Mouse (Mus musculus) hindbrain, embryonic 16.5 days (tissue): ENCODE data around the gene Gm10306. TPM values are rescaled to one million over a fixed set of nuclear protein-coding genes. Genes with fewer than 3 reads are reported as not detected.

Source experiments
- ATAC-seq: fragments of 200-750 bp; cut with Nextera tagmentation; 2 replicates; pipeline ENCODE4 v1.8.0; 2017; ENCODE audit warnings: moderate TSS enrichment, moderate library complexity
- H3K27ac ChIP-seq: fragments of 300-500 bp; sonication (generic); 2 replicates; pipeline ENCODE4 v1.5.1; 2014; ENCODE audit warnings: low read depth, mild to moderate bottlenecking, control low read depth, low read length, moderate library complexity
- H3K27me3 ChIP-seq: fragments of 300-500 bp; sonication (generic); replicated peaks from 2 replicates; pipeline ENCODE4 v1.6.1; 2014; ENCODE audit warnings: low read length; ENCODE audit not compliant: control insufficient read depth, insufficient read depth
- H3K36me3 ChIP-seq: fragments of 300-500 bp; sonication (generic); 2 replicates; pipeline ENCODE4 v1.6.1; 2014; ENCODE audit warnings: mild to moderate bottlenecking, low read length, moderate library complexity, mixed read lengths; ENCODE audit not compliant: control insufficient read depth, insufficient read depth
- H3K4me1 ChIP-seq: fragments of 300-500 bp; sonication (generic); 2 replicates; pipeline ENCODE4 v1.6.1; 2014; ENCODE audit warnings: low read depth, low read length; ENCODE audit not compliant: control insufficient read depth, insufficient read depth
- H3K4me2 ChIP-seq: fragments of 300-500 bp; sonication (generic); 2 replicates; pipeline ENCODE4 v1.6.1; 2014; ENCODE audit warnings: mild to moderate bottlenecking, low read length, control low read depth, moderate library complexity
- H3K4me3 ChIP-seq: fragments of 300-500 bp; sonication (generic); 2 replicates; pipeline ENCODE4 v1.5.1; 2014; ENCODE audit warnings: mild to moderate bottlenecking, low read length, control low read depth, moderate library complexity
- H3K9ac ChIP-seq: fragments of 300-500 bp; sonication (generic); 2 replicates; pipeline ENCODE4 v1.6.1; 2014; ENCODE audit warnings: low read depth, mild to moderate bottlenecking, control low read depth, low read length, moderate library complexity
- H3K9me3 ChIP-seq: fragments of 300-500 bp; sonication (generic); 2 replicates; pipeline ENCODE4 v1.6.1; 2014; ENCODE audit warnings: mild to moderate bottlenecking, low read length, moderate library complexity; ENCODE audit not compliant: control insufficient read depth
- WGBS: fragments of 180-500 bp; shearing (Covaris S2); extraction: QIAGEN DNeasy Blood & Tissue Kit; methylation state at CpG from one replicate; pipeline ENCODE4 v1.1.7; 2014; 5-methylcytosine and 5-hydroxymethylcytosine counted together
- polyA plus RNA-seq: library from polyadenylated mRNA; unstranded; fragments of >200 nt; fragmentation: Nextera tagmentation; extraction: Ambion mirVana; gene quantifications from 2 replicates; pipeline ENCODE4 v1.2.1, GENCODE M21; 2015

Gene Gm10306
- polyA plus RNA-seq, 1 experiment from 2014 or later = not detected

DNA sequence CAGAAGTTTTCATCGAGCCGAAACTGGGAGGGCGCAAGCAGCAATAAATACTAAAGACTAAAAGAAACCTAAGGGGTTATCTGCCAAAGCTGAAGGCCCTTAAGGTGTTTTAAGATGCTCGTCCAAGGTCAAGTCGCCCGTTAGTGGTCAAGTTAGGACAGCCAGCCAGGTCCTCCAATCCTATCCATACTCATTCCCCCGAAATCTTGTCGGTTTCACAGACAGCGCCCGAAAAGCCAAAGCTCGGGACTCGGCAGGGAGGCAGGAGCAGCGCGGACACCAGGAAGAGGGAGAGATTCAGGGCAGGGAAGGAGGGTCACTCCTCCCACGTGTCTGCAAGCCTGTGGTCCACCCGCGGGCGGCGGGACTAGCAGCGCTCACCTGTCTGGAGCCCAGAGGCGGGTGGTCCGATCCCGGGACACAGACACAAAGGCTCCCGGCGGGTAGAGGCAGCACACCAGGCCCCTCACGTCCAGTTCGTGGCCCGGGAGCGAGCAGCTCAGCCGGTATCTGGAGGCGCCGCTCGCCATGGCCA, 46.2 kb downstream of the Gm10306 start:
- no peaks in the 10 kb centered on the region for H3K36me3 ChIP-seq
- peak overlapping the region; percentile 95 for H3K27ac ChIP-seq
- under 1% methylated on average over 33 of the region's 33 CpGs for WGBS
- peak overlapping the region; percentile 97 for H3K4me3 ChIP-seq
- no peak for ATAC-seq
- H3K27me3 ChIP-seq = no peaks in the 10 kb centered on the region
- H3K9me3 ChIP-seq = no peaks in the 10 kb centered on the region
- H3K4me1 ChIP-seq = peaks cover 15% of the 10 kb centered on the region
- peak overlapping the region; percentile 94 for H3K9ac ChIP-seq
- peak overlapping the region; percentile 84 for H3K4me2 ChIP-seq

DNA sequence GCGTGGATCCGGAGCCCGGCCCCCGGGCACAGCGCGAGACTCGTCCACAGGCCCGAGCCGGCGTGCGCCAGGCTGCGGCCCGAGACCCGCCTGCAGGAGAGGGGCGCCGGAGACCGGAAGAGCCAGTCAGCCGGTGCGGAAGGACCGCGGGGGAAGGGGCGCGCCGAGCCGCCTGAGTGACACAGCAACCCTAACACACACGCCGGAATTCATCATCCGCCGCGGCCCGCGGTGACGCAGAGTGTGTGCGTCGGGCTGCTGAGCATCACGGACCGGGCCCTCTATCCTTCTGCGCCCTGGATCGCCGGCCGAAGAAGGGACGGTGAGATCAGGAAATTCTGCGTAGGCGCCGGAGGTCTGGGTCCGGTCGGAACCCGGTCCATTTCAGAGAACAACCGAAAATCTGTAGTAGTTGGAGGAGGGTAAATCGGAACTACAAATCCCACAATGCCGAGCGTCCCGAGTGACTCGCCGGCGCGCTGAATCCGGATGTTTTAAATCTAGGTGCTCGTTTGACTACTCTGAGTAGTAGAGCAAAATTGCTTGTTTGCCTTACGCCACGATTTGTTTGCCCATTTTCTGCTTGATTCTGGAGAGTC, 46.8 kb downstream of the Gm10306 start, which contains the start of gene Plaa:
TSS of gene Plaa (minus strand) at position 214 of the 599 bp plus-strand sequence.
- WGBS = under 1% methylated on average over 60 of the region's 61 CpGs
- peak; percentile 100 for ATAC-seq
- Histone ChIP-seq H3K4me3 (peak within 1 kb of the TSS; percentile 97), H3K27ac (peak within 1 kb of the TSS; percentile 95), H3K4me2 (peak within 1 kb of the TSS; percentile 84), H3K9ac (peak within 1 kb of the TSS; percentile 94), H3K4me1 (peaks cover 15% of the 10 kb centered on the region), H3K9me3 (no peaks in the 10 kb centered on the region), H3K27me3 (no peaks in the 10 kb centered on the region), H3K36me3 (no peaks in the 10 kb centered on the region)

DNA sequence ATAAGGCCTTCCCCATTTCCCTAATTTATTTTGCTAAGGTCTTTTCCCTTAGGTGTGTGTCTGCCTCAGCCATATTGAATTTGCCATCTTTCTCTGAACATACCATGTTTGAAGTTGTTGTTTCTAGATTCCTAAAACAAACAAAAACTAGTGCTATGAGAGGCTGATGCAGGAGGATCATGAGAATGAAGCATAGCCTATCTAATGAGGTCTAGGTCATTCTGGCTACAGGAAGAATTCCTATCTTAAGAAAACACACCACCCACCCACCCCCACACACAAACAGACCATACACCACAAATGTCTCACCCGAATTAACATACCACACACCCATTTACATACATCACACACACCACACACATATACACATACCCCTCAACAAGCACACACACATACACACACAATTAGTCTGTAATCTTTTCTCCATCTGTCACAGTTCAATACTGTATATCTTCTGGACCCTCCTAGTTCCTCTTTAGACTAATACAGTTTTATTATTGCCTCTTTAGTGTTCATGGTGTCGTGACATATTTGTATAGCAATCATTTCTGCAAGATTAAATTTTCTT, 48.2 kb downstream of the Gm10306 start:
- H3K9ac ChIP-seq = no peak overlapping the region
- H3K36me3 ChIP-seq = no peaks in the 10 kb centered on the region
- H3K4me2 ChIP-seq = no peak overlapping the region
- H3K27ac ChIP-seq = no peak overlapping the region
- ATAC-seq = no peak
- no peaks in the 10 kb centered on the region for H3K9me3 ChIP-seq
- H3K27me3 ChIP-seq = no peaks in the 10 kb centered on the region
- 91% methylated on average over 2 of the region's 2 CpGs for WGBS
- peaks cover 15% of the 10 kb centered on the region for H3K4me1 ChIP-seq
- H3K4me3 ChIP-seq = no peak overlapping the region

DNA sequence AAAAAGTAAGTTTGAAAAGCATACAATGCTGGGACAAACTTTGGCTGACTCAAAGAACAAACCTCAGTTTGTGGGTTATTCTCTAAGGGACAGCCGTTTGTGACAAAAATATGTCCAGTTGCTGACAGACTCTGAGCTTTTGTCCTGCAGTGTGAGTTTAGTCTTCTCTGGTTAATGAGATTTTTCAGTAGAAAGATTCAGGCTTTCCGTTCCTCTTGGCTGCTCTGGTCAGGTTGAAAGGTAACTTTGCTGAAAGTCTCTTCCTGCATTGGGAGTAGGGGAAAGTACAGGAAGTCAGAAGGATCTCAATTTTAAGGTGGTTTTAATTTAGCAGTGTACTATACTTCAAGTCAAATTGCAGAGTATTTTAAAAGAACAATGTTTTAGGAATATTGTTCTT, 49.2 kb downstream of the Gm10306 start:
- ATAC-seq = no peak
- H3K9me3 ChIP-seq = no peaks in the 10 kb centered on the region
- H3K27me3 ChIP-seq = no peaks in the 10 kb centered on the region
- peaks cover 13% of the 10 kb centered on the region for H3K4me1 ChIP-seq
- H3K27ac ChIP-seq = no peak overlapping the region
- WGBS = 95% methylated on average over 2 of the region's 2 CpGs
- H3K4me2 ChIP-seq = no peak overlapping the region
- no peaks in the 10 kb centered on the region for H3K36me3 ChIP-seq
- H3K9ac ChIP-seq = no peak overlapping the region
- H3K4me3 ChIP-seq = no peak overlapping the region

Other genes starting within 250 kb of the Gm10306 start
- gene Caap1, start 250 bp downstream of the Gm10306 start, polyA plus RNA-seq = 13.7 and 13.9 TPM in 2 replicates
- gene Plaa, start 46.7 kb downstream of the Gm10306 start, polyA plus RNA-seq = 66.8 and 68.4 TPM in 2 replicates
- gene Ift74, start 57.9 kb downstream of the Gm10306 start, polyA plus RNA-seq = 20.4 and 21.9 TPM in 2 replicates
- gene Lrrc19, start 93.6 kb downstream of the Gm10306 start, polyA plus RNA-seq = 0.21 and 0.22 TPM in 2 replicates
- gene Tek, start 182.7 kb downstream of the Gm10306 start, polyA plus RNA-seq = 8.5 and 12.1 TPM in 2 replicates